Mouse (Mus musculus) cerebellum, adult 11-12 months (tissue): ENCODE results near the gene Ppp2r3d.
"Not testable (repeated sequence)": the region's sequence is repeated elsewhere in the genome, so short reads cannot be mapped to it uniquely, and the experiment has no call there.

Experiments
- DNase-seq: peaks from one replicate; pipeline ENCODE4 v3.0.0; 2022

Gene Ppp2r3d

DNA sequence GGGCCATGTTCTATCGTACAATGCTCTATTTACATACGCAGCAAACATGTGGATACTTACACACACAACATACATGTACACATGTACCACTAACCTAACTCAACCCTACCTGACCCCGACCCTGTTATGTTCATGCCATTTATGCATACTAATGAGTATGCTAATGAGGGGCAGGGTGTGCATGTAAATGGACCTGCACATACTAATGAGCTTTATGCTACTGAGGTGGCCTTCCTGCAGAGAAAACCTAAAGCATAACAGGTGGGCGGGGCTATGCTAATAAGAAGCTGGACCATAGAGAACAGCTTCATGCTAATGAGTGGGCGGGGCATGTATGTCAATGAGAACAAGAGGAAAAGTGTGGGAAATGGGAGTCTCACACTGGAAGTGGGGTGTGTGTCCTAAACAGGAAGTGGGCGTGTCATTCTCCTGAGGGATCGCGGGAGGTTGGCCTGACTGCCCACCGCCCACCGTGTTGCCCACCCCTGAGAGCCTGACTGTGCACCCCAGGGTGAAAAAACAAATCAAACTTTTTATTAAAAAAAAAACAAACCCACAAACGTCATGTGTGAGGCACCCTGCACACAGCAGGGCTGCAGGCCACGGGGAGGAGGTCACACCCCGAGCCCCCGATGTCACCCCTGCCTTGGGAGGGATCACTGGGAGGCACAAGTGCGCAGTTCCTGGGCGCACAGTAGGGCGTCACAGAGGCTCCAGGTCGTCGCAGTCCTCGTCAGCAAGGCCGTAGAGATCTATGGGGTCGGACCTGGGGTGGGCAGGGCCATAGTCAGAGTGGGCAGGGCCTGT is at the start of gene Ppp2r3d:
Ppp2r3d (minus strand) TSS at position 803 of the 807 bp plus-strand sequence.
- peak; percentile 60 for DNase-seq

DNA sequence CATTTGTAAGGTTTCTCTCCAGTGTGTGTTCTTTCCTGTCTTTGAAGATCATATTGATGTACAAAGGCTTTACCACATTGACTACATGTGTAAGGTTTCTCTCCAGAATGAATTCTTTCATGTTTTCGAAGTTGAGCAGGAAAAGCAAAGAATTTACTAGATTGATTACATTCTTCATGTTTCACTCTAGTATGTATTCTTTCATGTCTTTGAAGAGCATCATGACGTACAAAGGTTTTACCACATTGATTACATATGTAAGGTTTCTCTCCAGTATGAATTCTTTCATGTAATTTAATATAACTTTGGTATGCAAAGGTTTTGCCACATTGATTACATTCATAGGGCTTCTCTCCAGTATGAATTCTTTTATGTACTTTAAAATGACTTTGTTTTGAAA is 17.0 kb upstream of the Ppp2r3d start, which contains the start of gene Gm21836:
Gm21836 (minus strand) TSS at position 101 of the 400 bp plus-strand sequence.
- DNase-seq = not testable (repeated sequence)

DNA sequence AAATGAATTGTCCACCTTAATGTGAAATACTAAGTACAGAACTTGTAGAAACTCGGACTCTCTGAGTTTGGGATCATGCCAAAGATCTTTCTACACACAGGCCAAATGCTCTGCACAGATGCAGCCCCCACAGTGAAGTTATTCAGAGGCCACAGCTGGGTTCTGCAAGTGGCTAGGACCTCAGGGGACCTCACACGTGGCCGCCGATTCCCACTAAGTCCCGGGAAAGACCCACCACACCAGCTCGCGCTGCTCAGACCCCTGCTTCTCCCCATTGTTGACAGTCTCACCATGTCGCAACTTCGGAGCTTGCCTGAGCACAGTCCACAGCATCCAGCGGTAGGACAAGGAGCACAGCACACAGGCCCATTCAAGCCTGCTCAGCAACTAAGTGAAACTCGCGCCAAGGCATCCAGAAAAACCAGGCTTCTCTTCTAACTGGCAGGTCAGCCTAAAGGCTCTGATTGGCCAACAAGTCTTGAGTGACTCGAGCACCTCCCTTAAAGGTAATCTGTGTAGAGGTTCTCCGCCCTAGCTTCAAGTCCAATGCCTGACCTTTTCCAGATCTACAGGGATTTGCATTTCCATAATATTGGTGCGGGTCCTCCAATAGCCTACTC is 3.8 kb upstream of the Ppp2r3d start:
- not testable (repeated sequence) for DNase-seq

GRCm38 (mm10) chr9:124478081-124478480 is 1.4 kb upstream of the Ppp2r3d start:
- no peak for DNase-seq

DNA sequence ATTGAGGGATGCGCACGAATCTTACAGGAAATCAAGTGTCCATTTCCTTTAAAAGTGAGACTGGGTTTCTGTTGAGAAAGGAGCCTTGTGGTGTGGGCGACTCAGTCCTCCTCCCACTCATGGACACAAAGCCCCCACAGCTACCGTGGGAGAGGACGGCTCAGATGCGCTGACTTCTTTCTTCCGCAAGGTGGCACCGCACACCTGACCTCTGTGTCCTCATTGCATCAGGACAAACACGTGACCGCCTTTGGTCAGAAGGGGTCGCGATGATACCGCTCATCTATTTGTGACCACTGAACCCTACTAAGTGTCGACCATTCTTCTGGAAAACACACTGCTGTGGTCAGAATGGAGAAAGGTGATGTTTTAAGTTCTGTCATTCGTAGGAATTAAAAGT is 1.0 kb downstream of the Ppp2r3d start:
- peak; percentile 16 for DNase-seq

- DNase-seq = no peak
These were observed 20.1 kb downstream of the Ppp2r3d start for GRCm38 (mm10) chr9:124456572-124456971.

DNA sequence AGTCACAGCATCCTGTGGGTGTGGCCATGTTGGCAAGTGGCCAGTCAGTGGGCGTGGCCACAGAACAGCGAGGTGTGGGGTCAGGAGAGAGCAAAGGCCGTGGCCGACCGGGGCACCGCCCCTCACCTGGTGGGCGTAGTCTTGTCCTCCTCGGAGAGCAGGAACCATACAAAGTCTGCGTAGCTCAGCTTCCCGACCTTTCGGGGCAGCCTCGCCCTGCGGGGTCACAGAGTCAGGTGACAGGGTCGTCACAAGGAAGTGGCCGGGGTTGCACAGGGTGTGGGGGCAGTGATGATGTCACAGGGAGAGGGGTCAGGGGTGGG is 34.2 kb downstream of the Ppp2r3d start:
- DNase-seq = peak; percentile 69

GRCm38 (mm10) chr9:124441681-124442532 is 34.8 kb downstream of the Ppp2r3d start:
- peak; percentile 70 for DNase-seq

- no peak for DNase-seq
These were observed 36.0 kb downstream of the Ppp2r3d start for GRCm38 (mm10) chr9:124440724-124441045.

DNA sequence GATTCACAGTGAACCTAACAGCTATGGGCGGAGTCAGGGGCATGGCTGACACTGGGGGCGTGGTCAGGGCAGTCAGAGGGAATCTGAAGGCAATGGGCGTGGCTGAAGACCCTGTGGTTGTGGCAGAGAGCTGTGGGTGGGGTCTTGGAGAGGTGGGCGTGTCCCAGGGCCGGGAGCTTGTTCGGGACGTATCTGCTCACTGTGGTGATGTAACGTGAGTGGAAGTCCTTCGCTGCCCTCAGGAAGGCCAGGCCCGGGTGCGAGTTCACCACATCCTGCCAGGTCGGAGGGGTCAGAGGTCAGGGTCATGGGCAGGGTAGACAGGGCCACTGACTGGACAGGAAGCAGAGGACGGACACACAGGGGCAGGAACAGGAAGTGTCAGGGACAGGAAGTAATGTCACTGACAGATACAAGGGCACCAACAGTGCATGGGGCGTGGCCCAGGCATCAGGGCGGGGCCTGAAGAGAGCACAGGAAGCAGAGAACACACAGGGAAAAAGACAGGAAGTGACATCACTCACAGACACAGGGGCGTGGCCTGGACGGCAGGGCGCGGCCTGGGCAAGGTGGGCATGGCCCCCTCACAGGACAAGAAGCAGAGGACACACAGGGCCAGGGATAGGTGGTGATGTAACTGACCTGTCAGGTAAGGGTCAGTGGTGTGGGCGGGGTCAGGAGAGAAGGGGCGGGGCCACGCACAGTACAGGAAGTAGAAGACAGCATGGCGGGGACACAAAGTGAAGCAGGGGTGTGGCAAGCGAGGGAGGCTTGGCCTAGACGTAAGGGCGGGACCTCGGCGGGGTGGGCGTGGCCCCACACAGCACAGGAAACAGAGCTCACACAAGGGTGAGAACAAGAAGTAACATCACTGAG is 36.6 kb downstream of the Ppp2r3d start:
- peak; percentile 87 for DNase-seq

GRCm38 (mm10) chr9:124439403-124439847 is 37.3 kb downstream of the Ppp2r3d start:
- peak; percentile 85 for DNase-seq

- DNase-seq = peak; percentile 72
These were observed 37.9 kb downstream of the Ppp2r3d start for GRCm38 (mm10) chr9:124438686-124439346.

- DNase-seq = peak; percentile 98
These were observed 51.2 kb downstream of the Ppp2r3d start for GRCm38 (mm10) chr9:124425411-124425885.

DNA sequence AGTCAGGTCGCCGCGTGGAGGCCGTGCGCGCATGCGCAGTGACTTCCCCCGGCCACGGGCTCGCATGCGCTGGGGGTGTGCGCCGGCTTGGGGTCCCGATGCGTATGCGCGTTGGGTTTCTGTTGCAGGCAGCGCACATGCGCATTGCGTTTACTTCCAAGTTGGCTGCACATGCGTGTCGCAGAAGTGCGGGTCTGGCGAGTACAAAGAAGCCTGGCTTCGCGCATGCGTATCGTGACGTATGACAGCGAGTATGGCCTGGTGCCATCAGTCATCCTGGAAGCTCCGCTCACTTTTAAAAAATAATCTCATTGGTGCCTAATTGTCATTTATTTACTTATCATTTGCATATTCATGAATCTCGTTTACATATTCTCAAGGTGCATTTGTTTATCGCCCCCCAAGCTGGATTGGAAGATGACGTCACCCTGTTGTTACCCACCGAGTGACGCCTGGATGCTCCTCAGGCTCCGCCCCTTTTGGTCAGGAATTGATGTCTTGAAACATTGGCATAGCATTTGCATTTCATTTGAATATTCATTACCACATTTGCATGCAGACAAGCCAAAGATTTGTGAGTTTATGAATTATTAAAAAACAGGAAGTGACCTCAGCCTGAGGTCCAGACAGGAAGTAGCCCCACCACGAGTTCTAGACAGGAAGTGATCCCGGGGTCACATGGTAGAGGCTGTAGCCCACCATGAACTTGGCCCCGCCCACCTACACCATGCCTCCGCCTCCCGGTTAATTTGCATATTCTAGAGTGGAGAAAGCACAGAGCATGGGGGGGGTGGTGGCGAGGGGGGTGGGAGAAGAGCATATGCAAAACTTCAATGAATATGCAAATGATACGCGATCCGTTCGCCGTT is 51.9 kb downstream of the Ppp2r3d start:
- DNase-seq = peak; percentile 100

DNA sequence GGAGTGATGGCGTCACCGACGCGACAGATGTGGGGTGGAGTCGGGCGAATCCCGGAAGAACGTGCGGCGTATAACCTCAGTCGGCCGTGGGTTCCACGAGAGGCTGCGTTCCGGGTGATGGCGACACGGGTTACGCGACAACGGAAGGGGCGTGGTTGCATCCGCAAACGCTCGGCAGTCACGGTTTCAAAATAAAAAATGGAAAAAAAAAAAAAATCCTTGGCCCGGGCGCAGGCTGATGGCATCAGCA is 52.5 kb downstream of the Ppp2r3d start:
- no peak for DNase-seq

- peak; percentile 99 for DNase-seq
These were observed 53.0 kb downstream of the Ppp2r3d start for GRCm38 (mm10) chr9:124423552-124424291.

DNA sequence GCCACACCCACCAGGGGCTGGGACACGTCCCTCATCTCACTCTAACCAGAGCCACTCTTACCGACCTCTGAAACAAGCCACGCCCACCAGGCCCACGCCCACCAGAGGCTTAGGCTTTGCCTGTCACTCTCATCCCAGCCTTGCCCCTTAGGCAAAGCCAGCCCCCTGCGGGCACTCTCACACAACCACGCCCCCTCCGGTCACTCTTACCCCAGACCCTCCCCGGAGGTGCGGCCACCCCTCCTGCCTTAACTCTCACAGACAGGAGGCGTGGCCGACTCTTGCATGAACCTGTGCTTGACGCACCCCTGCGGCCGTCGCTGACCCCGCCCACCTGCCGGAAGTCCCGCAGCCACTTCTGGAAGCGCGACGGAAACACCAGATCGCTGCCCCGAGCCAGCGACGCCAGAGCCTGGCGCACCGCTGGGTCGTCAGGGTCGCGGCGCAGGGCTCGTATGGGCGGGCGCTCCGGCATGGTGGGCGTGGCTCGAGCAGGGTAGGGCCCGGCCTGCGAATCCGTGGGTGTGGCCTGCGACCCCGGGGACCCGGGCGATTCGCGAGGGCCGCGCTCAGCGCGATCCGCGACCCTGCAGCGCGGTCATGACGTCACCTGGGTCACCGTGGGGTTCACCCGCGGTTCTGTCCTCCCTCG is 53.7 kb downstream of the Ppp2r3d start:
- DNase-seq = peak; percentile 97

GRCm38 (mm10) chr9:124422427-124422826 is 54.3 kb downstream of the Ppp2r3d start:
- DNase-seq = peak; percentile 90

DNA sequence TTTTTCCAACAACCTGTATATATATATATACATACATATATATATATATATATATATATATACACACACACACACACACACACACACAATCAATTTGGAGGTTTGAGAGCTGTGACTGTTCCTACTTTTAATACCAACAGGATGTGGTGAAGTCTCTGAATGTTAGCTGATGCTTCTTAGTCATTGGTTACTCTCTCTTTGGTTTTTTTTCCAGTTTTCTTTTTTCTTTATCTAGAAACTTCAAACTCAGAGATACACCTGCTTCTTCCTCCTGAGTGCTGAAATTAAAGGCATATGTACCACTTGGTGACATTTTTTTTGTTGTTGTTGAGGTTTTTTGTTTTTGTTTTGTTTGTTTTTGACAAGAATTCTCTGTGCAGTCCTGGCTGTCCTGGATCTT is 63.8 kb downstream of the Ppp2r3d start:
- DNase-seq = no peak

- DNase-seq = no peak
These were observed 65.1 kb downstream of the Ppp2r3d start for GRCm38 (mm10) chr9:124411553-124411952.
